Mouse (Mus musculus) hindbrain, embryonic 11.5 days (tissue): ENCODE measurements around the gene Olfr692. TPM values are rescaled to one million over a fixed set of nuclear protein-coding genes. Genes with fewer than 3 reads are reported as not detected.

Experiments
- ATAC-seq: fragments of 200-750 bp; cut with Nextera tagmentation; 2 replicates; pipeline ENCODE4 v1.8.0; 2017; ENCODE audit warnings: mild to moderate bottlenecking, moderate TSS enrichment, moderate library complexity; ENCODE audit not compliant: low FRiP score
- DNase-seq: peaks from one replicate; pipeline ENCODE4 v3.0.0-alpha.2; 2015; ENCODE audit warnings: low spot score
- H3K27ac ChIP-seq: fragments of 300-500 bp; sonication (generic); 2 replicates; pipeline ENCODE4 v1.5.1; 2014; ENCODE audit warnings: mild to moderate bottlenecking, low read depth, low read length
- H3K27me3 ChIP-seq: fragments of 300-500 bp; sonication (generic); 2 replicates; pipeline ENCODE4 v1.6.1; 2014; ENCODE audit warnings: mild to moderate bottlenecking, low read length, moderate library complexity, mixed read lengths; ENCODE audit not compliant: control insufficient read depth, insufficient read depth
- H3K36me3 ChIP-seq: fragments of 300-500 bp; sonication (generic); 2 replicates; pipeline ENCODE4 v1.6.1; 2014; ENCODE audit warnings: mild to moderate bottlenecking, low read length, moderate library complexity, mixed read lengths; ENCODE audit not compliant: control insufficient read depth, insufficient read depth
- H3K4me1 ChIP-seq: fragments of 300-500 bp; sonication (generic); replicated peaks from 2 replicates; pipeline ENCODE4 v1.6.1; 2014; ENCODE audit warnings: low read length, mixed read lengths; ENCODE audit not compliant: control insufficient read depth, insufficient read depth
- H3K4me2 ChIP-seq: fragments of 300-500 bp; sonication (generic); replicated peaks from 2 replicates; pipeline ENCODE4 v1.6.1; 2014; ENCODE audit warnings: mild to moderate bottlenecking, low read depth, low read length
- H3K4me3 ChIP-seq: fragments of 300-500 bp; sonication (generic); 2 replicates; pipeline ENCODE4 v1.5.1; 2014; ENCODE audit warnings: low read depth, low read length
- H3K9ac ChIP-seq: fragments of 300-500 bp; sonication (generic); 2 replicates; pipeline ENCODE4 v1.6.1; 2014; ENCODE audit warnings: low read depth, low read length
- H3K9me3 ChIP-seq: fragments of 300-500 bp; sonication (generic); 2 replicates; pipeline ENCODE4 v1.6.1; 2016; ENCODE audit warnings: low read length; ENCODE audit not compliant: control insufficient read depth
- WGBS: fragments of 180-500 bp; shearing (Covaris S2); extraction: QIAGEN DNeasy Blood & Tissue Kit; methylation state at CpG from one replicate; pipeline ENCODE4 v1.1.7; 2014; 5-methylcytosine and 5-hydroxymethylcytosine counted together
- polyA plus RNA-seq: library from polyadenylated mRNA; unstranded; fragments of >200 nt; fragmentation: Nextera tagmentation; extraction: Ambion mirVana; gene quantifications from 2 replicates; pipeline ENCODE4 v1.2.1, GENCODE M21; 2014

The Olfr692 gene
- polyA plus RNA-seq, 1 experiment from 2014 or later: not detected

- WGBS: 98% methylated on average over 4 of the region's 4 CpGs
- H3K9ac ChIP-seq: no peak overlapping the region
- H3K4me1 ChIP-seq: no peaks in the 10 kb centered on the region
- H3K27me3 ChIP-seq: no peaks in the 10 kb centered on the region
- H3K27ac ChIP-seq: no peak overlapping the region
- H3K36me3 ChIP-seq: no peaks in the 10 kb centered on the region
- H3K4me3 ChIP-seq: no peak overlapping the region
- H3K4me2 ChIP-seq: no peak overlapping the region
- ATAC-seq: no peak
- H3K9me3 ChIP-seq: no peaks in the 10 kb centered on the region
- DNase-seq: no peak
Measured at GRCm38 (mm10) chr7:105368521-105368920, 491 bp downstream of the Olfr692 start.

GRCm38 (mm10) chr7:105372912-105373311, 4.9 kb downstream of the Olfr692 start:
- Histone ChIP-seq H3K27me3 (no peaks in the 10 kb centered on the region), H3K9ac (no peak overlapping the region), H3K4me3 (no peak overlapping the region), H3K9me3 (no peaks in the 10 kb centered on the region), H3K4me2 (no peak overlapping the region), H3K36me3 (no peaks in the 10 kb centered on the region), H3K4me1 (no peaks in the 10 kb centered on the region), H3K27ac (no peak overlapping the region)
- no peak for DNase-seq
- ATAC-seq: no peak
- 96% methylated on average over 1 of the region's 1 CpGs for WGBS

GRCm38 (mm10) chr7:105373509-105373908, 5.5 kb downstream of the Olfr692 start:
- no peaks in the 10 kb centered on the region for H3K4me1 ChIP-seq
- H3K27ac ChIP-seq: no peak overlapping the region
- no peaks in the 10 kb centered on the region for H3K36me3 ChIP-seq
- DNase-seq (no peak), ATAC-seq (no peak)
- H3K9ac ChIP-seq: no peak overlapping the region
- H3K4me3 ChIP-seq: no peak overlapping the region
- no peak overlapping the region for H3K4me2 ChIP-seq
- no peaks in the 10 kb centered on the region for H3K27me3 ChIP-seq
- no peaks in the 10 kb centered on the region for H3K9me3 ChIP-seq
- 94% methylated on average over 4 of the region's 4 CpGs for WGBS

- ATAC-seq (no peak), DNase-seq (no peak)
- 97% methylated on average over 3 of the region's 3 CpGs for WGBS
- Histone ChIP-seq H3K27ac (no peak overlapping the region), H3K9ac (no peak overlapping the region), H3K4me1 (no peaks in the 10 kb centered on the region), H3K4me3 (no peak overlapping the region), H3K4me2 (no peak overlapping the region), H3K36me3 (no peaks in the 10 kb centered on the region), H3K27me3 (no peaks in the 10 kb centered on the region), H3K9me3 (no peaks in the 10 kb centered on the region)
Measured at GRCm38 (mm10) chr7:105373976-105374375, 5.9 kb downstream of the Olfr692 start.

GRCm38 (mm10) chr7:105374866-105375265, 6.8 kb downstream of the Olfr692 start, which contains the start of gene Gm5901:
Gene Gm5901 (plus strand): TSS chr7:105375038.
- Histone ChIP-seq H3K4me1 (no peaks in the 10 kb centered on the region), H3K27me3 (no peaks in the 10 kb centered on the region), H3K4me2 (no peak within 1 kb of the TSS), H3K9me3 (no peaks in the 10 kb centered on the region), H3K4me3 (no peak within 1 kb of the TSS), H3K27ac (no peak within 1 kb of the TSS), H3K9ac (no peak within 1 kb of the TSS), H3K36me3 (no peaks in the 10 kb centered on the region)
- DNase-seq: no peak
- ATAC-seq: no peak
- 81% methylated on average over 1 of the region's 1 CpGs for WGBS

- WGBS: 91% methylated on average over 3 of the region's 3 CpGs
Measured at GRCm38 (mm10) chr7:105380329-105380728, 12.3 kb downstream of the Olfr692 start.

GRCm38 (mm10) chr7:105387696-105388095, 19.7 kb downstream of the Olfr692 start:
- ATAC-seq (no peak), DNase-seq (no peak)
- Histone ChIP-seq H3K36me3 (peaks cover 10% of the 10 kb centered on the region; the same call in 1 of the 2 replicates), H3K4me2 (no peak overlapping the region), H3K4me3 (no peak overlapping the region), H3K4me1 (no peaks in the 10 kb centered on the region), H3K27ac (no peak overlapping the region), H3K9ac (no peak overlapping the region), H3K9me3 (no peaks in the 10 kb centered on the region), H3K27me3 (no peaks in the 10 kb centered on the region)
- WGBS: 98% methylated on average over 2 of the region's 2 CpGs

More at GRCm38 (mm10) chr7:105380329-105380728, 12.3 kb downstream of the Olfr692 start:
- H3K27ac ChIP-seq: no peak overlapping the region
- H3K4me1 ChIP-seq: no peaks in the 10 kb centered on the region
- H3K9ac ChIP-seq: no peak overlapping the region
- no peak overlapping the region for H3K4me3 ChIP-seq
- no peaks in the 10 kb centered on the region for H3K9me3 ChIP-seq
- ATAC-seq (no peak), DNase-seq (no peak)
- H3K4me2 ChIP-seq: no peak overlapping the region
- H3K36me3 ChIP-seq: peaks cover 13% of the 10 kb centered on the region; the same call in 1 of the 2 replicates
- H3K27me3 ChIP-seq: no peaks in the 10 kb centered on the region

GRCm38 (mm10) chr7:105390236-105390635, 22.2 kb downstream of the Olfr692 start:
- Histone ChIP-seq H3K27me3 (no peaks in the 10 kb centered on the region), H3K4me2 (no peak overlapping the region), H3K9ac (no peak overlapping the region), H3K27ac (no peak overlapping the region), H3K9me3 (no peaks in the 10 kb centered on the region), H3K4me1 (no peaks in the 10 kb centered on the region), H3K36me3 (0 out of 2 replicates have a peak, but pooled peaks cover 2% of the 10 kb centered on the region), H3K4me3 (no peak overlapping the region)
- DNase-seq (no peak), ATAC-seq (no peak)
- 92% methylated on average over 2 of the region's 2 CpGs for WGBS

GRCm38 (mm10) chr7:105394606-105395005, 26.6 kb downstream of the Olfr692 start:
- no peak for ATAC-seq
- Histone ChIP-seq H3K4me1 (0 out of 2 replicates have a peak, but pooled peaks cover 2% of the 10 kb centered on the region), H3K36me3 (no peaks in the 10 kb centered on the region), H3K4me3 (no peak overlapping the region), H3K4me2 (no peak overlapping the region), H3K27ac (no peak overlapping the region), H3K27me3 (no peaks in the 10 kb centered on the region), H3K9ac (no peak overlapping the region), H3K9me3 (no peaks in the 10 kb centered on the region)
- DNase-seq: no peak
- WGBS: 93% methylated on average over 1 of the region's 1 CpGs
